Mouse (Mus musculus) limb, embryonic 11.5 days (tissue): ENCODE measurements around the gene Ncf2. TPM values are rescaled to one million over a fixed set of nuclear protein-coding genes. Genes with fewer than 3 reads are reported as not detected.

ENCODE experiments used
- ATAC-seq: fragments of 200-750 bp; cut with Nextera tagmentation; 2 replicates; pipeline ENCODE4 v1.8.0; 2017; ENCODE audit warnings: low read depth; ENCODE audit not compliant: insufficient number of reproducible peaks, low FRiP score, low TSS enrichment
- DNase-seq: peaks from one replicate; pipeline ENCODE4 v3.0.0-alpha.2; 2015; ENCODE audit warnings: low spot score
- H3K27ac ChIP-seq: fragments of 300-500 bp; sonication (generic); replicated peaks from 2 replicates; pipeline ENCODE4 v1.5.1; 2014; ENCODE audit warnings: low read depth, mild to moderate bottlenecking, low read length
- H3K27me3 ChIP-seq: fragments of 300-500 bp; sonication (generic); 2 replicates; pipeline ENCODE4 v1.6.1; 2014; ENCODE audit warnings: mild to moderate bottlenecking, low read length, mixed read lengths; ENCODE audit not compliant: control insufficient read depth, insufficient read depth
- H3K36me3 ChIP-seq: fragments of 300-500 bp; sonication (generic); 2 replicates; pipeline ENCODE4 v1.6.1; 2014; ENCODE audit warnings: mild to moderate bottlenecking, low read length, moderate library complexity, mixed read lengths; ENCODE audit not compliant: control insufficient read depth, insufficient read depth
- H3K4me1 ChIP-seq: fragments of 300-500 bp; sonication (generic); 2 replicates; pipeline ENCODE4 v1.6.1; 2014; ENCODE audit warnings: low read length, mixed read lengths; ENCODE audit not compliant: control insufficient read depth, insufficient read depth
- H3K4me2 ChIP-seq: fragments of 300-500 bp; sonication (generic); 2 replicates; pipeline ENCODE4 v1.6.1; 2014; ENCODE audit warnings: low read depth, mild to moderate bottlenecking, moderate library complexity; ENCODE audit not compliant: severe bottlenecking
- H3K4me3 ChIP-seq: fragments of 300-500 bp; sonication (generic); 2 replicates; pipeline ENCODE4 v1.5.1; 2014; ENCODE audit warnings: low read depth, low read length
- H3K9ac ChIP-seq: fragments of 300-500 bp; sonication (generic); 2 replicates; pipeline ENCODE4 v1.6.1; 2014; ENCODE audit warnings: mild to moderate bottlenecking, low read length
- H3K9me3 ChIP-seq: fragments of 300-500 bp; sonication (generic); 2 replicates; pipeline ENCODE4 v1.6.1; 2016; ENCODE audit warnings: low read length; ENCODE audit not compliant: control insufficient read depth
- WGBS: fragments of 180-500 bp; shearing (Covaris S2); extraction: QIAGEN DNeasy Blood & Tissue Kit; methylation state at CpG from one replicate; pipeline ENCODE4 v1.1.7; 2014; 5-methylcytosine and 5-hydroxymethylcytosine counted together
- polyA plus RNA-seq: library from polyadenylated mRNA; unstranded; fragments of >200 nt; fragmentation: Nextera tagmentation; extraction: Ambion mirVana; gene quantifications from 2 replicates; pipeline ENCODE4 v1.2.1, GENCODE M21; 2014

The Ncf2 gene
- polyA plus RNA-seq = 2.4 and 2.7 TPM in 2 replicates

DNA sequence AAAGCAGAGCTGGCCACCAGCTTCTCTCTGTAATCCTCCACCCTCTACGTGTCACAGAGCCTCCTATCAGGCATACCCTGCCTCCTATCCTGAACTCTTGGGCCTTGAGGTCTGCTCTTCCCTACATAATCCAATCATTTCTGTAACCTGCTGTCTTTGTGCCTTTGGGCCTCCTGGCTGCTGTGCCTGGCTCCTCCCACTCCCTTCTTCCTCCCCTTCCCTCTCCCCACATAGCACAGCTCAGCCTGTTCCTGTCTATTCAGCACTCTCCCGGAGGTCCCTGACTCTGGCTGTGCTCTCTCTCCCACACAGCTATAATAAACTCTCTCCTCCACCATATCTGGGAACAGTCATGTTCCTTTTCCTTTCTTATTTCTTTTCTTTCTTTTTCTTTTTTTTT lies at the start of gene Ncf2:
Gene Ncf2 (plus strand): TSS at position 298 of the 400 bp plus-strand sequence.
- H3K27me3 ChIP-seq = no peaks in the 10 kb centered on the region
- H3K27ac ChIP-seq = no peak within 1 kb of the TSS
- no peaks in the 10 kb centered on the region for H3K4me1 ChIP-seq
- H3K36me3 ChIP-seq = no peaks in the 10 kb centered on the region
- DNase-seq (no peak), ATAC-seq (no peak)
- WGBS = 17% methylated on average over 2 of the region's 2 CpGs
- H3K9ac ChIP-seq = no peak within 1 kb of the TSS
- no peak within 1 kb of the TSS for H3K4me3 ChIP-seq
- no peaks in the 10 kb centered on the region for H3K9me3 ChIP-seq
- no peak within 1 kb of the TSS for H3K4me2 ChIP-seq

DNA sequence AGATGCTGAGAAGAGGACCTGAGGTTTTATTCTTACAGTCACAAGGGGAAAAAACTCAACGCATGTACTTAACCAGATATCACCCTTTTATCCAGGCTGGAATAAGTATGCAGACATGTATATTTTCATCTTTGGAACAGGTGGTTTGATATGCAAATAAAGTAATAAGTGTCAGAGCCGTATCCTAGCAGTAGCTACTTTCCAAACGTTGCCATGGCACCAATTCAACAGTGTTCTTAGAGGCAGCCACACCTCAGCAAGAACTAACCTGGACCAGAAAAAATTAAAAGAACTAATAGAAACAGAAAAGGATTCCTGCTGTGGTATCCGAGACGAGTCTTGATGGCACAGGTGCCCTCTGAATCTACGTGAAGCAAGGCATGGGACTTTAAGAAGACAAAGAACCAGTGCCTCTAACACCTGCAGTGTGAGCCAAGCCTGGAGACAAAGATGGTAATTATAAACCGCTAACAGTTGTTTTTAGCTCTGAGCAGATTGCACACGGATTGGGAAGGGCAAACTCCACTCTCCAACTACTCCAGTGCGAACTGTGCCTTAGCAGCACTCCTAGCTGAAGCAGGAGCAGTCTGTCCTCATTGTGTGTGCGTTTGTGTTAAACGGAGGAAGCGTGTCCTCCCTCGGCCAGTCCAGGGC lies 49.6 kb upstream of the Ncf2 start, which contains the start of gene Apobec4:
Gene Apobec4 (plus strand): TSS at position 240 of the 654 bp plus-strand sequence.
- 75% methylated on average over 13 of the region's 13 CpGs for WGBS
- Histone ChIP-seq H3K36me3 (no peaks in the 10 kb centered on the region), H3K4me2 (no peak within 1 kb of the TSS), H3K4me3 (no peak within 1 kb of the TSS), H3K4me1 (no peaks in the 10 kb centered on the region), H3K27ac (no peak within 1 kb of the TSS), H3K9me3 (no peaks in the 10 kb centered on the region), H3K27me3 (no peaks in the 10 kb centered on the region), H3K9ac (no peak within 1 kb of the TSS)
- no peak for DNase-seq
- no peak for ATAC-seq

DNA sequence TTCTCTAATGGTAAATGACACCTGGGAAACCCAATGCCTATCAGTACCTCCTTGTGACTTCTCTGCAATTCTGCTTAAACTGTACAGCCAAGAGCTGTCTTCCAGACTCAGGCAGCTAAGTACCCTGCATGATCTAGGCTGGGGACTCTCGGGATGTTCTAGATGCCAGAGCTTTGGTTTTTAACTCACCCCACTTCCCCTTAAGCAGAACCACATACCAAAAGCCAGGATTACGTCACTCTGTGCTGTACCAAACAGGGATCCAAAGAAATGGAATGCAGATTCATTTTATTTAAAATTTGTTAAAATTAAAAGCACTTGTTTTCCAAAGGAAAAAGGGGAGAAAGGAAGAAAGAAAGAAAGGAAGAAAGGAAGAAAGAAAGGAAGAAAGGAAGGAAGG lies 38.2 kb upstream of the Ncf2 start:
- H3K4me2 ChIP-seq = no peak overlapping the region

DNA sequence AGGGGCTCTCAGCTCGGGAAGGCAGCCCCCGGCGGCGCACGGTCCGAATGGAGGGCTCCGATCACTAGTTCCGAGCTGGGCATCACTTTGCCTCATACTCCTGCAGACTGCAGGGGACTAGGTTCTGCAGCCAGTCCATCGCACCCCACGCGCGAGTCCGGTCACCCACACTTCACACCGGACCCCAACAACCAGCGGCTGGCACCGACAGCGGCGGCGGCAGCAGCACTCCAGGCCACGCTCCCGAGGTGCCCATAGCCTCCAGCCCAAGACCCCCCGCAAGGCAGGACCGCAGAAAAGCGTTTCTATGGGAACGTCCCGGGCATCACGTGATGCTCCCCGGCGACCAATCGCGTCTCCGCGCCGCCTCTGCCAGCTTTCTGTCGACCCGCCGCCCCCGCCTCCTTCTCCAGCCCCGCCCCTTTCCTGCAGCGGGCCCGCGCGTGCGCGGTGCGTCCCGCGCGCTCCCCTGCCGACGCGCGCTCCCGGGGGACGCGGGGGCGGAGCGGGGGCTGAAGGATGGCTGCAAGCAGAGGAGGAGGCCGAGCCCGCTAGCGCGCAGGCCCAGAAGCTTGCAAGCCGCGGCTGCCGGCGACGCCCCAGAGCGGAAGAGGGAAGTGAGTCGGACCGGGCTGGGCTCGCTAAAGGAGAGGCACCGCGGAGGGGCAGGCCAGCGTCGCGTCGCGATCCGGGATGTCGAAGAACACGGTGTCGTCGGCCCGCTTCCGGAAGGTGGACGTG lies 33.8 kb upstream of the Ncf2 start, which contains the start of the genes Rgl1 and Arpc5:
Gene Rgl1 (minus strand): TSS at position 320 of the 741 bp plus-strand sequence.
Gene Arpc5 (plus strand): TSS at position 511 of the 741 bp plus-strand sequence.
- Histone ChIP-seq H3K27me3 (no peaks in the 10 kb centered on the region), H3K9me3 (no peaks in the 10 kb centered on the region), H3K27ac (0 out of 2 replicates have a peak within 1 kb of the TSS, but pooled peaks have one; percentile 0), H3K36me3 (peaks cover 4% of the 10 kb centered on the region; the same call in 1 of the 2 replicates), H3K9ac (peak within 1 kb of the TSS; percentile 71), H3K4me2 (peak within 1 kb of the TSS; percentile 87), H3K4me3 (peak within 1 kb of the TSS; percentile 87), H3K4me1 (0 out of 2 replicates have a peak, but pooled peaks cover 4% of the 10 kb centered on the region)
- DNase-seq = peak; percentile 97
- peak; percentile 97 for ATAC-seq
- under 1% methylated on average over 85 of the region's 86 CpGs for WGBS

More for the DNA sequence above, 38.2 kb upstream of the Ncf2 start:
- Histone ChIP-seq H3K27me3 (no peaks in the 10 kb centered on the region), H3K9me3 (no peaks in the 10 kb centered on the region), H3K4me1 (0 out of 2 replicates have a peak, but pooled peaks cover 4% of the 10 kb centered on the region), H3K4me3 (no peak overlapping the region), H3K36me3 (no peaks in the 10 kb centered on the region), H3K9ac (no peak overlapping the region), H3K27ac (no peak overlapping the region)
- 79% methylated on average over 2 of the region's 2 CpGs for WGBS
- no peak for DNase-seq
- no peak for ATAC-seq

DNA sequence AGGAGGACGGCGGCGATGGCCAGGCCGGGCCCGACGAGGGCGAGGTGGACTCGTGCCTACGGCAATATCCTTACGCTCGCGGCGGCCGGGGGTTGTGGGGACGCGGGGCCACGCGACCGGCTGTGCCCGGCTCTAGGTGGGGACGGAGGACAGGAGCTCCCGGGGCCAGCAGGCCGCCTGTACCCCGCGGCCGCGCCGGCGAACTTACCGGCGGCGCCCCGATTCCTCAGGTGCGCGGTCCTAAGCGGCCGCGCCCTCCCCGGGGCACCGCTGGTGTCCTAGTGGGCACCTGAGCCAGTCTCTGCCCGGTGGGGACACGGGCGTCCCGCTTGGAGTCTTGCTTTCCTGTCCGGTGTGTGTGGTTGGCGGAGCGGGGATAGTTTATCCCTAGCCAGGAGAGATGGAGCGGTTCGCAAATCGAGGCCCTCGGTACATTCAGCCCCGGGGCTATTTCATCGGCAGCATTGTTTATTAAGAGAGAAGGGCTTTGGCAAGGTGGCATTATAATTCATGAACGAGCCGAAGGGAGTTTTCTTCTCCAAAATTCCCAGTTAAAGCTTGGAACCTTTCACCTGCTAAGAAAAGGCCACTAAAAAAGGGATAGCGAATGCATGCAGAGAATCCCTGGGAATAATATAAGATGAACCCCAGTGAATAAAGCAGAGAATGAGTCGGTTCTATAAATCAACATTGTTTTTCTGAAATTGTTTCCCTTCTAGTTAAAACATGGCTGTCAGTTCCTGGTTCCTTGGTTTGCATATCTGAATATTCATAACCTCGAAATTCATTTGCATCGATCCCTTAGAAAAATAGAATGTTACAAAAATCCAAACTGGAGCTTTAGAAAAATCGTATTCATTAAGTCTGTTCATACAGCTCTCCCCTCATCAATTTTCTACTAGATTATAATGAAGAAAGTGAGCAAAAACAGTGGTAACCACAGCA lies 32.9 kb upstream of the Ncf2 start:
- Histone ChIP-seq H3K27ac (0 out of 2 replicates have a peak overlapping the region, but pooled peaks have one; percentile 0), H3K4me2 (peak overlapping the region; percentile 87), H3K9ac (peak overlapping the region; percentile 71), H3K4me3 (peak overlapping the region; percentile 87), H3K9me3 (no peaks in the 10 kb centered on the region), H3K36me3 (peaks cover 4% of the 10 kb centered on the region; the same call in 1 of the 2 replicates), H3K27me3 (no peaks in the 10 kb centered on the region), H3K4me1 (0 out of 2 replicates have a peak, but pooled peaks cover 4% of the 10 kb centered on the region)
- DNase-seq (peak; percentile 56), ATAC-seq (peak; percentile 69; the same call in 1 of the 2 replicates)
- 2% methylated on average over 53 of the region's 60 CpGs for WGBS

DNA sequence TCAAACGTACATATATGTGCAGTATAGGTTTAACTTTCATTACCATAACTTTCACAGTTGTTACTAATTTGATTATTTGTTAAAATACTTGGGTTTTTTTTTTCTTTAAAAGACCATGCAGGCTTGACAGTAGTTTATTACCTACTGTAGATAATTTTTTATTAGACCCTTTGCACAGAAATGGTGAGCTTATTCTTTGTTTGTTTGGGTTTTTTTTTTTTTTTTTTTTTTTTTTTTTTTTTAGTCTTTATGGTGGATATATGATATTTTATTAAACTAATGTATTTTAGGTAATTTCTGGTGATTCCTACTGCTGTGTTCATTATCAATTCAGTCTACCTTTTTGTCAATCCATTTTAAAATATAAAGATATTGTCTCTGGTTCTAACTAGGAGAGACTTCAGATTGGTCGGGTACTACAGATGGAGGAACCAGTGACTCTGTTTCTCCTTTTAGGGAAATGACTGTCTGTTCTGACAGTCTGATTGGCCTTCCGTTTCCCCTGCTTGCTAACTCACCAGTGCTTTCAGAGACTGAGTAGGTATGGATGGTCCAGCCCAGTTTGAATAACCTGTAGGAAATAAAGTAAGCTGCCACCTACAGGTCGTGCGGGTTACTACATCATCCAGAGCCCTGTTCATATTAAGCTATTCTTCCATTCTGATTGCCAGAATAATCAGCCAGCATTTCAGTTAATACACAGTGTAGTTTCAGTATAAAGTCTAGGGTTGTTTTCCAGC lies 32.1 kb upstream of the Ncf2 start:
- ATAC-seq = peak; percentile 45; the same call in 1 of the 2 replicates
- Histone ChIP-seq H3K36me3 (peaks cover 6% of the 10 kb centered on the region; the same call in 1 of the 2 replicates), H3K27ac (no peak overlapping the region), H3K9ac (no peak overlapping the region), H3K4me2 (peak overlapping the region; percentile 87; the same call in 1 of the 2 replicates), H3K27me3 (no peaks in the 10 kb centered on the region), H3K4me1 (0 out of 2 replicates have a peak, but pooled peaks cover 4% of the 10 kb centered on the region), H3K9me3 (no peaks in the 10 kb centered on the region), H3K4me3 (no peak overlapping the region)
- 11% methylated on average over 5 of the region's 5 CpGs for WGBS
- peak; percentile 90 for DNase-seq

DNA sequence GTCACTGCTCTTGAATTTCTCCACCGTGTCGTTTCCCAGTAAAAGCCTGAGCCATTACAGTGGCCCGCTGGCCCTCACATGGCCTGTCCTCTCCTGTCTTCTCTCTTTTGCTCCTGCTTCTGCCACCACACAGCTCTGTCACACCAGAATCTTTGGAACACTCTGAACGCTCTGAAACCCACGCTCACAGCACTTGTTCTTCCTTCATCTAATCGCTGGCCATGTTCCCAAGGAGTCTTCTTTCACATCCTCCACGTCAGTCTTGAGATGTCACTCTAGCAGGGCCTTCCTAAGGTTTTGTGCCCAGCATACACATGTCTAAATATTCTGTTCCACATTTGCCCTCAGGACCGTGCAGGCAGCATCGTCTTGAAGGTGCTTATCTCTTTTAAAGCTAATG lies 29.0 kb upstream of the Ncf2 start:
- H3K9me3 ChIP-seq = no peaks in the 10 kb centered on the region
- H3K27me3 ChIP-seq = no peaks in the 10 kb centered on the region
- H3K4me1 ChIP-seq = no peaks in the 10 kb centered on the region
- ATAC-seq (no peak), DNase-seq (no peak)
- no peak overlapping the region for H3K4me3 ChIP-seq
- peaks cover 14% of the 10 kb centered on the region for H3K36me3 ChIP-seq
- H3K27ac ChIP-seq = no peak overlapping the region
- no peak overlapping the region for H3K9ac ChIP-seq
- no peak overlapping the region for H3K4me2 ChIP-seq
- 90% methylated on average over 9 of the region's 9 CpGs for WGBS
